Mouse (Mus musculus): ENCODE measurements around the gene Gadl1.
"Not testable (repeated sequence)": the region's sequence is repeated elsewhere in the genome, so short reads cannot be mapped to it uniquely, and the experiment has no call there.

Gadl1 gene

GRCm38 (mm10) chr9:116025371-116025770 lies 116.1 kb downstream of the Gadl1 start:
- no peak for DNase-seq (ENCODE audit: low read depth)

- no peak for DNase-seq (ENCODE audit: low read depth)
These were observed 119.8 kb downstream of the Gadl1 start for GRCm38 (mm10) chr9:116029076-116029475.

GRCm38 (mm10) chr9:116032711-116033110 lies 123.5 kb downstream of the Gadl1 start:
- no peak for DNase-seq (ENCODE audit: low read depth)

DNA sequence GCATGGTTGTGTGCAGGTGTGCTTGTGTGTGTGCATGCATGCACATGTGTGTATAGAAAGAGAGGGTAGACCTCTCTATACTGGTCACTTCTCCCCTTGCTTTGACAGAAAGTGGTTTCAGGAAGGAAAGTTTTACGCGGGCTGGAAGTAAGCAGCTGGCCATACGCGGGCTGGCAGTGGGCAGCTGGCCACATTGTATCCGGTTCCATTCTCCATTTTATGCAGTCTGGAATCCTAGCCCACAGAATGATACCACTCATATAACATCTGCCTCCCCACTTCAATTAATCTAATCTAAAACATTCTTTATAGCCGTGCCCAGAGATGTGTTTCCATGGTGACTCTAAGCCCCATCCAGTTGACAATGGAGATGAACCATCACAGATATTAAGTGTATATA lies 129.0 kb downstream of the Gadl1 start:
- no peak for DNase-seq (ENCODE audit: low read depth)

DNA sequence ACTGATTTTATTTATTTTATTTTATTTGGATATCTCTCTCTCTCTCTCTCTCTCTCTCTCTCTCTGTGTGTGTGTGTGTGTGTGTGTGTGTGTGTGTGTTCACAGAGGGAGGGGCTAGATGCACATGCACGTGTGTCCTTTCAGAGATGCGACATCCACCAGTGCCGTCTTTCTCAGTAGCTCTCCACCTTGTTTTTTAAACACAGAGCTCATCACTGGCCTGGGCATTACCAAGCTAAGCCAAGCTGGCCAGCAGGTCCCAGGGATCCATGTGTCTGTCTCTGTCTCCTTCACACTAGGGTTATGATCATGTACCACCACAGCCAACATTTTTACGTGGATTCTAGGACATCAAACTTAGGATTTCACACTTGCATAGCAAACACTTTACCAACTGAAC lies 130.7 kb downstream of the Gadl1 start:
- no peak for DNase-seq (ENCODE audit: low read depth)

DNA sequence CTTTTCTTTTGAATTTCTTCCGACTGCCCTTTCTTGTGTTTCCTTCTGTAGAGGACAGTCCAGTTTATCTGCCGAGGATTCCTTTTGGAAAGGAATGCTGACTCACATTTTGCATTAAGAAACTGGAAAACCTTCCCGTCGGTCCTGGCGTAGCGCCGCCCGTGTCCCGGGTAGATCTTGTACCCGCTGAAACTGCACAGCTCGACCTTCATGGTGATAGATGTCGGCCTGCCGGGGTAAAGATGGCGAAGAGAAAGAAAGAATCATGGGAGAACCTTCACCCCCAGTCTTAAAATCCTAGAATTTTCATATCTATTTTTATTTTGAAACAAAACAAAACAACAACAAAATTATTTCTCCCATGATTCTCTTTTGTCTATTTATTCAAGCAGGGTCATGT lies 131.6 kb downstream of the Gadl1 start:
- not testable (repeated sequence) for DNase-seq (ENCODE audit: low read depth)

DNA sequence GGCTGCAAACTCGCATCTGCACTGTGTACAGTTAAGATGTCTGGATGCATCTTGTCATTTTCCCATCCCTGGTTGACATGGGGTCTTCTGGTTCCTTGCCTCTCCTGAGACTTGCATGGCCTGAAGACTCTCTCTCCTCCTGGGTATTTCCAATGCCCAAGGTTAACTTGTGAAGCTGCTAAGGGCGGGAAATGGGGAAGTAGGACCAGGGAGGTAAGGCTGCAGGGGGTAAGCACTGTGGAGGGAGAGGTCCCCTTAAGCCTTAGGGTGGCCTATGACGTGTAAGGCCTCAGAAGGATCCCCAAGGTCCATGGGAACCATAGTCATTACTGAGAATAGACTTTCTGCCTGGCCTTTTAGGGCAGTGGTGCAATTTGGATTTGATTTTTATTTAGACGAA lies 132.1 kb downstream of the Gadl1 start:
- DNase-seq (ENCODE audit: low read depth) = no peak

GRCm38 (mm10) chr9:116041787-116042186 lies 132.5 kb downstream of the Gadl1 start:
- peak; percentile 74 for DNase-seq (ENCODE audit: low read depth)

DNA sequence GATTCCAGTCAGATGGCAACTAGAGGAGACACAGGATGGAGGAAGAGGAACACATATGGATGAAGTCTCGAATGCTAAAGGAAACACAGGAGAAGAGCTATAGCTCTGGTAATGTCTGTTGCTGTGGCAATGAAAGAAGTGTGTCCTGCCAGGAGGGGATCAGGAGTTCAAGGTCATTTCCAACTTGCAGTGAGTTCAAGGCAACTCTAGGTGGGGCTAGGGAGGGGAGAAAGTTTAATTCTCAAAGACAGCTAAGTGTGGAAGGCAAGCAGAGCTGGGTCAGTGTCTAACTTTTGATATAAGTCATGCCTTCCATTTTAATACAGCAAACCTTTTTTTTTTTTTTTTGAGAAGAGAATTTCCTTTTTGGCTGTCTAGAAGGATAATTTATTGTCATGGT lies 140.7 kb downstream of the Gadl1 start:
- no peak for DNase-seq (ENCODE audit: low read depth)

GRCm38 (mm10) chr9:116053976-116054375 lies 144.7 kb downstream of the Gadl1 start:
- no peak for DNase-seq (ENCODE audit: low read depth)

GRCm38 (mm10) chr9:116058475-116058874 lies 149.2 kb downstream of the Gadl1 start:
- DNase-seq (ENCODE audit: low read depth) = no peak

- peak; percentile 52 for DNase-seq (ENCODE audit: low read depth)
These were observed 149.9 kb downstream of the Gadl1 start for GRCm38 (mm10) chr9:116059156-116059555.

DNA sequence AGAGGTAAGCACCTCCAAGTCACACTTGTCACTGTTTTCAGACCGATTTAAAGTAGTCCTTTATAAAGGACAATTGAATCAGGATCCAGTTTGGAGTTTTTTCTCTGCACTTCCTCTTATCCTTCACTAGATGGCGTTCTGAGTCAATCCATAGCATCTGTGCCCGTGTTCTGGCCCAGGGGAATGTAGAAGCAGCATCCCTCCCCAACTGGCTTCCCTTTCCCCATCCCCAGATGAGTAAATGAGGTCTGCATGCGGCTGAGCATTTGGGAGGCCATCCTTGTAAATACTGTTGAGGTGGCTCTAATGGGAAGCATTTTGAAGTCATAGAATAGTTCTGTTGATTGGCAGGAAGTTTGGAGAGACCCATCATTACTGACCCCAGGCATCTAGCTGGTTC lies 151.4 kb downstream of the Gadl1 start:
- DNase-seq (ENCODE audit: low read depth) = peak; percentile 61

GRCm38 (mm10) chr9:116064774-116065173 lies 155.5 kb downstream of the Gadl1 start:
- DNase-seq (ENCODE audit: low read depth) = no peak

DNA sequence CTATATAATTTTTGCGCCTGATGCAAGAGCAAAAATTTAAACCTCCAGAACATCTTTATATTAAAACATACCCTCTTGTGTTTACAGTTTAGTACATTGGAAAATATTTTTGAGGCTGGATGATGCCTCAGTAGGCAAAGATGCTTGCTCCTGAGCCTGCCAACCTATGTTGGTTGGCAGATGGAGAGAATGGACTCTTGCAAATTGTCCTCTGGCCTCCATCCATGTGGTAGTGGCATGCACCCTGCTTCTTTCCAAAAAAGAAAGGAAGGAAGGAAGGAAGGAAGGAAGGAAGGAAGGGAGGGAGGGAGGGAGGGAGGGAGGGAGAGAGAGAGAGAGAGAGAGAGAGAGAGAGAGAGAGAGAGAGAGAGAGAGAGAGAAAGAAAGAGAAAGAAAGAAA lies 162.3 kb downstream of the Gadl1 start:
- not testable (repeated sequence) for DNase-seq (ENCODE audit: low read depth)

- DNase-seq (ENCODE audit: low read depth) = no peak
These were observed 166.9 kb downstream of the Gadl1 start for GRCm38 (mm10) chr9:116076163-116076562.

- DNase-seq (ENCODE audit: low read depth) = no peak
These were observed 167.7 kb downstream of the Gadl1 start for GRCm38 (mm10) chr9:116076946-116077345.

DNA sequence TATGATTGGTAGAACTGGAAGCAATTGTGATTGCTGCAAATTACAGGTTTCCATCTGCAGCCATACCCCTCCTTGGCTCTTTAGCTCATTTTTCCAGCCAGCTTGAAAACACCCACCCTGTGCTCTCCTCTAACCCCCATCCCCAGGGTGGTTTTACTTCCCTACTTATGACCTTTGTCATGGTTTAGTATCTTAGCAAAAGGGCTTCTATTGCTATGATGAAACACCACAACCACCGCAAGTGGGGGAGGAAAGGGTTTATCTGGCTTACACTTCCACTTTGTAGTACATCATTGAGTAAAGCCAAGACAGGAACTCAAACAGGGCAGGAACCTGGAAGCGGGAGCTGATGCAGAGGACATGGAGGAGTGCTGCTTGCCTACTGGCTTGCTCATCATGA lies 168.2 kb downstream of the Gadl1 start:
- no peak for DNase-seq (ENCODE audit: low read depth)

- DNase-seq (ENCODE audit: low read depth) = no peak
These were observed 172.5 kb downstream of the Gadl1 start for GRCm38 (mm10) chr9:116081781-116082180.

GRCm38 (mm10) chr9:116083300-116083699 lies 174.0 kb downstream of the Gadl1 start:
- DNase-seq (ENCODE audit: low read depth) = no peak

DNA sequence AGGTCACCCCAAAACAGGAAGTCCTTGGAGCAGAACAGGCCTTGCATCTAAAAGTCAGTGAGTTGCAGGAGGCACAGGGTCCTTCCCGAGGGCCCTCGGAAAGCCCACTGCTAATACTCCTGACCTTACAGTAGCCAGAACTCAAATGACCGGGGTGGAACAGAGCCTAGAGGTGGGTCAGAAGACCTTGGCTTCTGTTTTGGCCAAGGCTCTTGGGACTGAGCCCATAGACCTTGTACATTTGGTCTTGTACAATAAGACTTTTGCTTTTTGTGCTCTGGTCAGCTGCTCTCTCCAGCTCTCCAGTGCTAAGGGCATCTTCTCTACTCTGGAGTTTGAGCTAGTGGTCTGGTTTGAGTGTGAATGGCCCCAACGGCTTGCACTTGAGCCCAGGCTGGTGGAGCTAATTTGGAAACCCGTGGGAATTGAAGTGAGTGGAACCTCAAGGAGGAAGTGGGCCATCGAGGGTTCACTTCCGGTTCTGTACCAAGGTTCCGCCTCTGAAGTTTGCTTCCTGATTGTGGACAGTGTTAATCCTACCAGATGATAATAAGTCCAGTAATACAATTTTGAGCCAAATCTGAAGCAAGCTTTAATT lies 174.6 kb downstream of the Gadl1 start:
- peak; percentile 30 for DNase-seq (ENCODE audit: low read depth)

DNA sequence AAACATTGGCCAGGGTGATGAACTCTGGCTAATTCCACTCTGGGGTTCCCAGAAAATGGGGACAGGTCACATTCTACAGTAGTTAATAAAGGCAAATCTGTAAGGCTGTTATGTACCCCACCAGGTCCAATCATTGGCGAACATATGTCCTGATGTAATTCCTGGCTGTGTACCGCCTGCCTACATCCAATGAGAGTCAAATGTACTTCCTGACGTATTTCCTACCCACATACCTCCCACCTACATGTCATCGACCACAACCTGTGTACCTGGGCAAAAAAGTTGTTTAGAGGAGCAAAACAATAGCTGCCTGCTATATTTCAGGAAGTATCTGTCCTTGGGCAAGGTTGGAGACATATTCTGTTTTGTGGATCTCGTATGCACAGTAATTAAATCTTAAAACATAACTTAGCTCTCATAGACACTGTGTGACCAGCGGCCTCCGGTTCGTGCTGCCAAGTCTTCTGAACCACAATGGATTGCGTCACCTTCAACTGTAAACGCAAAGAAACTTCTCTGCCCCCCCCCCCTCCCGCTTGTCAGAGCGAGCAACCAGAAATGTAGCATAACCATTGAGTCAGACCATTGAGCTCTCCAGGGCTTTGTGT lies 175.2 kb downstream of the Gadl1 start:
- peak; percentile 24 for DNase-seq (ENCODE audit: low read depth)

GRCm38 (mm10) chr9:116085999-116086398 lies 176.7 kb downstream of the Gadl1 start:
- no peak for DNase-seq (ENCODE audit: low read depth)

- DNase-seq (ENCODE audit: low read depth) = no peak
These were observed 178.0 kb downstream of the Gadl1 start for GRCm38 (mm10) chr9:116087263-116087662.

All from induced T-regulatory cell, adult 2 months (primary cell).